Mouse (Mus musculus) testis, postnatal 10 days (tissue): ENCODE results near the gene Gm4884.
"Not testable (repeated sequence)": the region's sequence is repeated elsewhere in the genome, so short reads cannot be mapped to it uniquely, and the experiment has no call there.

Source experiments
- DNase-seq: peaks from one replicate; pipeline ENCODE4 v3.0.0; 2021; ENCODE audit warnings: low spot score

Gene Gm4884

GRCm38 (mm10) chr7:41032419-41032818 is at the start of gene Gm4884:
Gene Gm4884 (plus strand): TSS chr7:41032719.
- not testable (repeated sequence) for DNase-seq

- DNase-seq = no peak
These were observed 45.3 kb upstream of the Gm4884 start, which contains the start of gene 4930433I11Rik for GRCm38 (mm10) chr7:40987243-40987642. Gene 4930433I11Rik (plus strand): TSS chr7:40987543.

DNA sequence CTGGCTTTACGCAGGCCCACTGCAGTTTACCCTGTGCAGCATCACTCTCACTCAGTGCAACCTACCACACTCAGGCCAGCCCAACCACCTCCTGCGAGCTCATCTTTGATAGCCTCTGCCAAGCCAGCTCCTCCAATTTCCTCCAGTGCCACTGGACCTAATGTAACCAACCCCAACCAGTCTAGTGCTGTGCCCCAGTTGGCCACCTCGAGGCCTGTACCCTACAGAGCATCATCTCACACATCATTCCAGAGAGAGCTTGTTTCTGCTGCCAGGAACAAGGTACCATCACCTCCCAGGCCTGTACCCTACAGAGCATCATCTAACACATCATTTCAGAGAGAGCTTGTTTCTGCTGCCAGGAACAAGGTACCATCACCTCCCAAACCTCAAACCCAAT is 11.5 kb downstream of the Gm4884 start:
- DNase-seq = not testable (repeated sequence)
